10 mouse cellular contexts compared by ENCODE assay signal in genomic region chr3:135486351-135486750, GRCm38 (mm10). TPM values are rescaled to one million over a fixed set of nuclear protein-coding genes. Genes with fewer than 3 reads are reported as not detected.
A peak's percentile ranks its signal among the peaks of the same experiment; 100 is the strongest.
DNase-seq lines count a peak whose midpoint lies in the region; ATAC-seq and TF ChIP-seq lines count a peak whose summit lies in the region.
"Had no signal": no experiment of that assay in that cellular context is flagged by ENCODE, and none has a peak within 500 bp of the region (broad histone marks: within the 10 kb centered on the region; RNA-seq: fewer than 3 reads in every experiment).

No protein-coding gene starts in this region.

- no peak for TF ChIP-seq EP300 in stomach, postnatal 0 days (optimal IDR thresholded peaks at IDR 0.05)

- no peaks in the 10 kb centered on the region for H3K36me3 ChIP-seq in thymus, adult 2 months (ENCODE audit: control insufficient read depth, insufficient read depth, low read length)
- 0 out of 2 replicates have a peak, but pooled peaks cover 2% of the 10 kb centered on the region for H3K36me3 ChIP-seq in liver, embryonic 11.5 days (ENCODE audit: control insufficient read depth, insufficient read depth, low read length)
- no peaks in the 10 kb centered on the region for H3K36me3 ChIP-seq in stomach, postnatal 0 days (ENCODE audit: control insufficient read depth, insufficient read depth, low read length)

- H3K4me1 ChIP-seq in thymus, adult 2 months (replicated peaks; ENCODE audit: control insufficient read depth, insufficient read depth, low read length): peaks cover 5% of the 10 kb centered on the region
- H3K4me1 ChIP-seq in liver, embryonic 11.5 days (replicated peaks; ENCODE audit: control insufficient read depth, insufficient read depth, low read length): no peaks in the 10 kb centered on the region
- H3K4me1 ChIP-seq in stomach, postnatal 0 days (replicated peaks; ENCODE audit: control insufficient read depth, insufficient read depth): no peaks in the 10 kb centered on the region

- no peak for ATAC-seq in liver, embryonic 11.5 days (replicated peaks; ENCODE audit: low FRiP score)
- ATAC-seq in stomach, postnatal 0 days (ENCODE audit: low FRiP score, low TSS enrichment): no peak
- ATAC-seq in frontal cortex, adult (ENCODE audit: low TSS enrichment): no peak

- peak overlapping the region; percentile 96 for H3K4me2 ChIP-seq in liver, embryonic 11.5 days
- peak overlapping the region; percentile 98 for H3K4me2 ChIP-seq in stomach, postnatal 0 days (replicated peaks; ENCODE audit: low read depth)

- intact Hi-C loops in gastrocnemius, adult 2 months (cut with DNase I): no loop called here

- peak overlapping the region; percentile 75 for H3K9ac ChIP-seq in liver, embryonic 11.5 days (ENCODE audit: low read depth, low read length)
- H3K9ac ChIP-seq in stomach, postnatal 0 days (ENCODE audit: low read length): no peak overlapping the region

- TF ChIP-seq CTCF in gastrocnemius, adult 2 months (IDR thresholded peaks at IDR 0.05): no peak
- no peak for TF ChIP-seq CTCF in thymus, adult 2 months (IDR thresholded peaks at IDR 0.05; ENCODE audit: borderline replicate concordance, control insufficient read depth, extremely low read depth, insufficient read depth, low read length, poor library complexity)
- no peak for TF ChIP-seq CTCF in stomach, postnatal 0 days (IDR thresholded peaks at IDR 0.05; ENCODE audit: low read depth)

- H3K9me3 ChIP-seq in liver, embryonic 11.5 days (ENCODE audit: control insufficient read depth, low read length): no peaks in the 10 kb centered on the region
- no peaks in the 10 kb centered on the region for H3K9me3 ChIP-seq in stomach, postnatal 0 days (ENCODE audit: control insufficient read depth, low read length)

- H3K27me3 ChIP-seq in thymus, adult 2 months (ENCODE audit: control insufficient read depth, insufficient read depth, low read length): no peaks in the 10 kb centered on the region
- no peaks in the 10 kb centered on the region for H3K27me3 ChIP-seq in liver, embryonic 11.5 days (replicated peaks; ENCODE audit: control insufficient read depth, insufficient read depth, low read length)
- H3K27me3 ChIP-seq in stomach, postnatal 0 days (ENCODE audit: control insufficient read depth, insufficient read depth, low read length): no peaks in the 10 kb centered on the region

- DNase-seq in gastrocnemius, adult 2 months: no peak
- no peak for DNase-seq in gastrocnemius, postnatal 10 days
- DNase-seq in thymus, adult 2 months: no peak
- DNase-seq in thymus, postnatal 25 days: no peak
- no peak for DNase-seq in liver, embryonic 11.5 days (ENCODE audit: low spot score)
- DNase-seq in stomach, postnatal 0 days (ENCODE audit: low spot score): no peak
- DNase-seq in right cerebral cortex, postnatal 25 days: no peak
- DNase-seq: B cell, adult 2 months; cerebellum, adult 9-10 months had no signal

- WGBS in thymus, adult 2 months: 40% methylated on average over 5 of the region's 5 CpGs
- WGBS in liver, embryonic 11.5 days: 71% methylated on average over 5 of the region's 5 CpGs
- WGBS in stomach, postnatal 0 days: 57% methylated on average over 5 of the region's 5 CpGs

- H3K4me3 ChIP-seq in gastrocnemius, adult 2 months: peak overlapping the region; percentile 90; the same call in 1 of the 2 replicates
- H3K4me3 ChIP-seq in thymus, adult 2 months (ENCODE audit: control insufficient read depth, insufficient read depth, low read length): peak overlapping the region; percentile 99; the same call in 1 of the 2 replicates
- H3K4me3 ChIP-seq in liver, embryonic 11.5 days (ENCODE audit: low read depth, low read length): peak overlapping the region; percentile 81
- H3K4me3 ChIP-seq in stomach, postnatal 0 days (ENCODE audit: low read depth, low read length): peak overlapping the region; percentile 49; the same call in 1 of the 2 replicates

- TF ChIP-seq POLR2A in thymus, adult 2 months (IDR thresholded peaks at IDR 0.05; ENCODE audit: control insufficient read depth, extremely low read depth, insufficient read depth, low read length, poor library complexity): no peak

- H3K27ac ChIP-seq in gastrocnemius, adult 2 months: no peak overlapping the region
- H3K27ac ChIP-seq in thymus, adult 2 months (ENCODE audit: control insufficient read depth, insufficient read depth, low read length): no peak overlapping the region
- H3K27ac ChIP-seq in liver, embryonic 11.5 days (ENCODE audit: low read depth, low read length): no peak overlapping the region
- no peak overlapping the region for H3K27ac ChIP-seq in stomach, postnatal 0 days (replicated peaks)

RNA-seq across cellular contexts. Expression of gene Manba, which starts 0.9 kb away (rescaled TPM):
- total RNA-seq in gastrocnemius, adult 2 months (2021): 1 to 10 TPM; 2.3 to 5.6 TPM
- total RNA-seq in gastrocnemius, postnatal 10 days (2021): 10 to 100 TPM in 1 of 2 experiments, 1 to 10 TPM in 1; 6.8 to 12.8 TPM
- polyA plus RNA-seq in thymus, adult 2 months (2012; rRNA removed): 7.2 and 7.6 TPM in 2 replicates
- polyA plus RNA-seq in liver, embryonic 11.5 days (2014; fragmentation: Nextera tagmentation; extraction: Ambion mirVana): 9.7 TPM in 2 replicates
- polyA plus RNA-seq in stomach, postnatal 0 days (2015; fragmentation: Nextera tagmentation; extraction: Ambion mirVana): 11.8 and 12.8 TPM in 2 replicates

RNA-seq across cellular contexts. Expression of gene Ube2d3, which starts 48.4 kb away (rescaled TPM):
- 100 to 1,000 TPM; 327 TPM for total RNA-seq in gastrocnemius, adult 2 months (2021)
- 100 to 1,000 TPM; 340 to 341 TPM for total RNA-seq in gastrocnemius, postnatal 10 days (2021)
- 552 and 608 TPM in 2 replicates for polyA plus RNA-seq in thymus, adult 2 months (2012; rRNA removed)
- 502 and 537 TPM in 2 replicates for polyA plus RNA-seq in liver, embryonic 11.5 days (2014; fragmentation: Nextera tagmentation; extraction: Ambion mirVana)
- 420 and 430 TPM in 2 replicates for polyA plus RNA-seq in stomach, postnatal 0 days (2015; fragmentation: Nextera tagmentation; extraction: Ambion mirVana)

Comparison
In these comparisons a context has a peak if more than half of its experiments do, and no peak if none do; other contexts are left out.
1. H3K4me3 ChIP-seq: peak in every context shown above with its lines; median percentile 99 in thymus, adult 2 months; 90 in gastrocnemius, adult 2 months; 81 in liver, embryonic 11.5 days; 49 in stomach, postnatal 0 days.